Mouse (Mus musculus) adipocyte (in vitro differentiated cells): ENCODE results near the gene 2010109A12Rik.

Source experiments
- DNase-seq: peaks from one replicate; pipeline ENCODE4 v3.0.0-alpha.2; 2016; ENCODE audit warnings: low spot score

The 2010109A12Rik gene

DNA sequence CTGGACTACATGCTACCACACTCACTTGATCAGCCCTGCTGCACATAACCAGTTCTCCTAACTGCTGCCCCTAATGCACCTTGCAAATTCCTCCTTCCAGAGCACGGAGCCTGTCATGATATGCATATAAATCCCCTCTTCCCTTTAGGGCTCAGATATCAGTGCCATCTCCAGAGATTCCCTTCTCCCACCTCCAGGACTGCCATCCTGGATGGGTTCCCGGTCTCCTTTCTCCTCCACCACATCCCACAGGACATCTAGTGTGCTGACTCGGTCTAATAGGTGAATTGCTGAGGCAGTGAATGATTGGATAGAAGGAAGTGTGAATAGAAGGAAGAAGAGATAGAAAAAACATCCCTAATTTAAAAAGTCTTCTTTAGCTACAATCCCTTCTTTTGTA is 25.4 kb downstream of the 2010109A12Rik start:
- no peak for DNase-seq

DNA sequence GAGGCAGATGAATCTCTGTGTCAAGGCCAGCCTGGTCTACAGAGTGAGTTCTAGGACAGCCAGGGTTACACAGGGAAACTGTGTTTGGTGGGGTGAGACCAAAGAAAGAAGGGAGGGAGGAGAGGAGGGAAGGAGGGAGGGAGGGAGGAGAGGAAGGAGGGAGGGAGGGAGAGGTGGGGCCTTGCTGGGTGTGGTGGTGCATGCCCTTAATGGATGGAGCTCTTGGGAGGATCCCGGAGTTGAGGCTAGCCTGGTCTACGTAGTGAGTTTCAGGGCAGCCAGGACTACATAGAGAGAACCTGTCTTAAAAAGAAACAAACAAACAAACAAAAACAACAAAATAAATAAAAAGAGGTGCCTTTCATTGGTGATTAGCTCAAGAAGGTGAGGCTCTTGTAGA is 26.5 kb downstream of the 2010109A12Rik start:
- DNase-seq, result no peak

DNA sequence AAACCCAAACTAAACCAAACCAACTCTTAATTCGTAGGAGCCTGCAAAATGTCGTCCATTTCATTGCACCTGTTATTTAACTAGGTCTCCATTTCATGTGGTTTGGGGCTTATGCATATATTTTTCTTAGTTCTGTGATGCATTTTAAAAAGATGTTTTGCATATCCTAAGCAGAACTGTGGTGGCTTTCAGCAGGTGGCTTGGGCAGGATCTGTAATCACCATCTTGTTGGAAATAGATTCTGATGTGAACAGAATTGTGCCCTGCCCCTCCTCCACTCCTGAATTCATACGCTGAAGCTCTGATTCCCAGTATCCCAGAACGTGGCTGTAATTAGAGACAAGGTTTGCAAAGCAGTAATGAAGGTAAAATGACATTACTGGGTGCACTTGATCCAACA is 27.8 kb downstream of the 2010109A12Rik start:
- no peak for DNase-seq

DNA sequence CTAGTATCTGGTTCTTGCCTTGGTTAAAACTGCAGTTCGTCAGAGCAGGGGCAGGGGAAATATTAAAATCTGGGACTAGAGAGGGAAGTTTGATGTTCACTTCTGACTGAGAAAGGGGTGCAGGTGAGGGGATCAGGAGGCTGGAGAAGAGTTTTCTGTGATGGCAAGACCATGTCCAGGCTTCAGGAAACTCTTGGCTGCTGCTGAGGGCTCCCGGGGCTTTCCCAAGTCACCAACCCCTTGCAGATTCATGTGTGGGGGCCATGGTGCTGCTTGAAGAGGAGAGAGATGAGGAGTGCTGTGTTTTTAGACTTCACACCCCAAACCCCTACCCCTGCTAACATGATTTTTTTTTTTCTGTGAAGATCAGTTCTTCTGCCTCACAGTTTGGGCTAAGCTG is 28.3 kb downstream of the 2010109A12Rik start:
- no peak for DNase-seq

- no peak for DNase-seq
These were observed 29.6 kb downstream of the 2010109A12Rik start for GRCm38 (mm10) chr5:93235888-93236287.

- no peak for DNase-seq
These were observed 30.2 kb downstream of the 2010109A12Rik start for GRCm38 (mm10) chr5:93236541-93236940.

- DNase-seq, result no peak
These were observed 33.5 kb downstream of the 2010109A12Rik start for GRCm38 (mm10) chr5:93239590-93240544.

DNA sequence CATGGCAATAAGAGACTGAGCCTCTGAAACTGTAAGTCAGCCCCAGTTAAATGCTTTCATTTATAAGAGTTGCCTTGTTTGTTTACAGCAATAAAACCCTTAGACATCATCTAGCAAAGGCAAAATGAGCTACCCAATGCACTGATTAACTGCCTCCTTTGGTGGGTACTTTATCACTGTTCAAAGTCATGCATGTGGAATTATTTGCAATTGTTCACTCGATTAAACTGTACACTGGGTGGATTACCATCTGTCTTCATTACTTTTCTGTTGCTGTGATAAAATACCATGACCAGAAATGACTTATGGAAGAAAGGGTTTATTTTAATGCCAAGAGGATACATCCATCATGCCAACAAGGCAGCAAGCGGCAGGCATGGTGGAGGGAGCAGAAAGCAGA is 39.0 kb downstream of the 2010109A12Rik start:
- DNase-seq, result no peak

DNA sequence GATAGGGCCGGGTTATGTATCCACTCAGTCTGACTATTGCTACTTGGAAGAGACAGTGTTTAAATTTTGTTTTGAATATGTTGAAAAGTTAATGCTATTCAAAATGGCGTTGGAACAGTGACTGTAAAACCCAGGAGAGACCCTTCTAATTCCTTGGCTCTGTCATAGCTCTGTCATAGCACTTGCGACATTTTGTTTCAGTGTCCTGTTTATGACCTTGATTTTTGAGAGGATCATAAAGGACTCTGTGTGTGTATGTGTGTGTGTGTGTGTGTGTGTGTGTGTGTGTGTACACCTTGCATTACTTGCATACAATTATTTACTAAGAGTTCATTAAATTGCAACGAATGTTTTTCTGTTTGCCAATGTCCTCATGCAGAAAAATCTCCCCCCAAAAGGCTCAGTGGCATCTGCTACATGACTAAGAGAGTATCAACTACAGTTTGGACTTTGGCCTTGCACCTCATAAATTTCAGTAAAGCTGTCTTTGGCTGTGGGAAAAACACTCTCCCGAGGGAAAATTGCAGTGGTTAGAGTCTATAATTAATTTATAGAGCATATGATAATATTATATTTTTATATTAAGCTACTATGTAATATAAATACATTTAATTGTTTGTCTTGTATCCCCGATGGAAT is 43.7 kb downstream of the 2010109A12Rik start:
- no peak for DNase-seq

DNA sequence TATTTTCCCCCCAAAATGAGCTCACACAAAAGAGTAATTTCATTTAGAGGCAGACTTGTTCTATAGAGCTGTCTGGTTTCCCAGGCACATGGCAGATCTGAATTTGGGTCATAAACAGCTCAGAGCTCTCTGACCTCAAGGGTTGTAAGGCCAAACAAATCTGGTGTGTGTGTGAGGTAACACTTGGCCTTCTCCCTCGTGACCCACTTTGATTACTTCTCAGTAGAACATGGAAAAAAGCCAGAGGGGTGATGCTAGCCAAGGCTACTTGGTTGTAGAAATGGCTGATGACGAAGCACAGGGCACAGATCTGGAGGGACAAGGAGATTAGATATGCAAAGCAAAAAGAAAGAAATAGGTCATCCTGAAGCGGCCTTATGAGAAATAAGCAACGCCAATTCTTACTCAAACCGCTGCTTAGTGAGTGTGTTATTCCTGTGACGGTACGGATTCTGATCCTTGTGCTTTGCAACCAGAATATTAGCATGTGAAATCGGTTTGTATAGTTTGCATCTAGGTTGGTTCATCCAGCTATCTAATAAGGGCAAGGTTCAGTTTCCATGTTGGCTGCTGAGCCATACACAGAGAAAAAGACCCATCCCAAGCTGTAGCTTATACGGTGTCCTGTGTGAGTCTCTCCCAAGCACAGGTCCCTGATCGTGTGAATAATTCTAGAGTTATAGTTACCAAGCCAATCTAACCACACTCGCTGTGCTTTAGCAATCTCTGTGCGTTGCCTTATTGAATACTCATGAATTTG is 44.9 kb downstream of the 2010109A12Rik start:
- DNase-seq, result peak; percentile 91

GRCm38 (mm10) chr5:93255759-93256265 is 49.5 kb downstream of the 2010109A12Rik start:
- DNase-seq, result no peak

DNA sequence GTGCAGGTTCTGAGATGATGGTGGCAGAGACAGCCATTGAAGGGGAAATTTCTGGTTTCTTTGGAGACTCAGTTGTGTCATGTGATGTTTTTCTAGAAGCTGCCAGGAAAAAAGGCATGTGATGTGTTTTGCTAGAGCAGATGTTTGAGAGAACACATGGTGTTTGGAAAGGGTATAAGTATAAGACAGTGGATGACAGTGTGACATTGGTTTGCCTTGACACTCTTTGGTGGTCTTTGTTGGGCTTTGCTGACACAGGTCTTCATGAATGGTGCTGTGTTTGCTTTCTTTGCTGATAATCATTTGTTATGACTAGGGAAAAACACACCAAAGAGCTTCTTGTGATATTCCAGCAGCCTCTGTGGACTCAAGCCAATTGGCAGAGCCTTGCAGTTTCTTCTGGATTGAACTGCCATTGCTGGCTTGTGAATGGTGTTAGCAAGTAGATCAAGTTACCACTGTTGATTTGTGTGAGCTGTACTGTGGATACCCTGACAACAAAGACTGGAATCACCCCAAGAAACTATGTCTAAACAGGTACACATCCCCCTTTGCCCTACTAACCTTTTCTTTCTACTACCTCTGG is 50.6 kb downstream of the 2010109A12Rik start:
- DNase-seq, result peak; percentile 79

- no peak for DNase-seq
These were observed 53.0 kb downstream of the 2010109A12Rik start for GRCm38 (mm10) chr5:93259349-93259748.

DNA sequence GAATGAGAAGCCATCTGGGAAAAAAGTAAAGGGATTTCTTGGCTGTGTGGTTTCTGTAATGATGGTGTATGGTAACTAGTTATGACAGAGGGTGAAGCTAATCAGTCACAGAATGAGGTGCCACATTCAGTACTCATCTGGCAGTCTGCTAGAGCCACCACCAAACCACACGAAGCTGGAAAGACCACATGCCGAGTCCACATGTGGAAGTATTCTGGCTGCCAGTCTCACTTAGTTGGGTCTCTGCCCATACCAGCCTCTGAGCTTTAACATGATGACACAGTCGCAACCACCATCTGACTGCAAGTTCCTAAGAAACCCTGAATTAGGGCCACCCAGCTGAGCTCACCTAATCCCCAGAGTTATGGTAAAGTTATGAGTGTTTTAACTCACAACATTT is 54.7 kb downstream of the 2010109A12Rik start:
- peak; percentile 88 for DNase-seq

DNA sequence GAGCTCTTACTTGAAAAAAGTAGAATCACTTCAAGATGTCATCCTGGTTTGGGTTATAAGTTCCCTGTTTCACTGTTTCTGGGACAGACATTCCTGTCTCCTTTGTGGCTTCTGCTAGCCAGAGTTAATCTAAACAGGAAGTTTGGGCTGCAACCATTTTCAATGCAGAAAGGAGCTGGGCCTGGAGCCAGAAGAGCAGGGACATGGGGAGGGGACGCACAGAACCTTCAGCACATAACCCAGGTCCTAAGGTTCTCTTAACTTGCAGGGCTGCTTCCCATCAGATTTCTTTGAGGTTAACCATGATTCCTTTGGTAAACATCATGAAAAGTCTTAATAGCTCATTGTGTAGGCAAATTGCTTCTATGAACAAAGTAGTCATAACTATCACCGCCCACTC is 56.4 kb downstream of the 2010109A12Rik start:
- no peak for DNase-seq
